Mouse (Mus musculus) heart, embryonic 12.5 days (tissue): ENCODE results near the gene Nup50. TPM values are rescaled to one million over a fixed set of nuclear protein-coding genes. Genes with fewer than 3 reads are reported as not detected.

Source experiments
- ATAC-seq: fragments of 200-750 bp; cut with Nextera tagmentation; 2 replicates; pipeline ENCODE4 v1.8.0; 2017; ENCODE audit warnings: moderate TSS enrichment, moderate library complexity; ENCODE audit not compliant: insufficient number of reproducible peaks, low FRiP score
- H3K27ac ChIP-seq: fragments of 300-500 bp; sonication (generic); 2 replicates; pipeline ENCODE4 v1.5.1; 2016; ENCODE audit warnings: mild to moderate bottlenecking, moderate library complexity; ENCODE audit not compliant: poor library complexity, severe bottlenecking
- H3K27me3 ChIP-seq: fragments of 300-500 bp; sonication (generic); replicated peaks from 2 replicates; pipeline ENCODE4 v1.6.1; 2016; ENCODE audit warnings: mild to moderate bottlenecking, moderate library complexity
- H3K36me3 ChIP-seq: fragments of 300-500 bp; sonication (generic); 2 replicates; pipeline ENCODE4 v1.6.1; 2016; ENCODE audit warnings: mild to moderate bottlenecking, moderate library complexity
- H3K4me1 ChIP-seq: fragments of 300-500 bp; sonication (generic); replicated peaks from 2 replicates; pipeline ENCODE4 v1.6.1; 2016; ENCODE audit warnings: mild to moderate bottlenecking
- H3K4me2 ChIP-seq: fragments of 300-500 bp; sonication (generic); 2 replicates; pipeline ENCODE4 v1.6.1; 2016; ENCODE audit warnings: mild to moderate bottlenecking, moderate library complexity
- H3K4me3 ChIP-seq: fragments of 300-500 bp; sonication (generic); 2 replicates; pipeline ENCODE4 v1.5.1; 2016; ENCODE audit warnings: mild to moderate bottlenecking
- H3K9ac ChIP-seq: fragments of 300-500 bp; sonication (generic); 2 replicates; pipeline ENCODE4 v1.6.1; 2016; ENCODE audit warnings: mild to moderate bottlenecking, moderate library complexity
- H3K9me3 ChIP-seq: fragments of 300-500 bp; sonication (generic); replicated peaks from 2 replicates; pipeline ENCODE4 v1.6.1; 2016; ENCODE audit warnings: mild to moderate bottlenecking, moderate library complexity
- WGBS: fragments of 180-500 bp; shearing (Covaris S2); methylation state at CpG from one replicate; pipeline ENCODE4 v1.1.7; 2016; 5-methylcytosine and 5-hydroxymethylcytosine counted together
- microRNA-seq: library from miRNA; unstranded; fragments of <30 nt; microRNA quantifications from one replicate; pipeline ENCODE4, GENCODE M21; 2017
- polyA plus RNA-seq: library from polyadenylated mRNA; unstranded; fragments of >200 nt; fragmentation: Nextera tagmentation; extraction: Ambion mirVana; gene quantifications from 2 replicates; pipeline ENCODE4 v1.2.1, GENCODE M21; 2016

The Nup50 gene
- polyA plus RNA-seq, 1 experiment from 2014 or later = 32.3 TPM

GRCm38 (mm10) chr15:84989771-84990170 lies 66.6 kb downstream of the Nup50 start:
- Histone ChIP-seq H3K9me3 (no peaks in the 10 kb centered on the region), H3K27ac (no peak overlapping the region), H3K36me3 (no peaks in the 10 kb centered on the region), H3K4me3 (no peak overlapping the region), H3K4me1 (peaks cover 13% of the 10 kb centered on the region), H3K9ac (no peak overlapping the region), H3K27me3 (0 out of 2 replicates have a peak, but pooled peaks cover 3% of the 10 kb centered on the region), H3K4me2 (no peak overlapping the region)
- 75% methylated on average over 7 of the region's 7 CpGs for WGBS
- ATAC-seq = no peak

Small RNA genes within 50 kb of the gene (microRNA-seq; reads per million reads assigned to microRNA genes)
- 16.7 reads per million, percentile 30 among the genes with 10 or more reads in this experiment for gene Mir1249

Other genes with a start within 250 kb of the Nup50 start
- 3.4 and 4.0 TPM in 2 replicates for gene Arhgap8, start 203.4 kb upstream of the Nup50 start, polyA plus RNA-seq
- gene Phf21b, start 67.4 kb upstream of the Nup50 start, polyA plus RNA-seq = 0.22 and 0.36 TPM in 2 replicates
- gene Gm29666, start 3.4 kb upstream of the Nup50 start, polyA plus RNA-seq = 0.35 and 0.43 TPM in 2 replicates
- gene 5031439G07Rik, start 65.1 kb downstream of the Nup50 start, polyA plus RNA-seq = 4.3 and 5.3 TPM in 2 replicates
- gene Upk3a, start 93.7 kb downstream of the Nup50 start, polyA plus RNA-seq = not detected in 2 replicates
- 17.6 and 18.8 TPM in 2 replicates for gene Fam118a, start 105.5 kb downstream of the Nup50 start, polyA plus RNA-seq
- 0.09 and 0.13 TPM in 2 replicates for gene Smc1b, start 208.6 kb downstream of the Nup50 start, polyA plus RNA-seq
- gene Ribc2, start 208.7 kb downstream of the Nup50 start, polyA plus RNA-seq = 0.13 TPM in 1 of 2 replicates, not detected in the other